Mouse (Mus musculus): ENCODE data around the gene Acp6. TPM values are rescaled to one million over a fixed set of nuclear protein-coding genes. Genes with fewer than 3 reads are reported as not detected.

Gene Acp6
- total and polyA plus RNA-seq, 3 experiments = 34.4 to 66.9 TPM; not detected in 1

- no peak for TF ChIP-seq RAD21 (IDR thresholded peaks at IDR 0.05; ENCODE audit: low read depth, low read length)
These were observed 52.6 kb downstream of the Acp6 start (continued) for GRCm38 (mm10) chr3:97211177-97211576.

DNA sequence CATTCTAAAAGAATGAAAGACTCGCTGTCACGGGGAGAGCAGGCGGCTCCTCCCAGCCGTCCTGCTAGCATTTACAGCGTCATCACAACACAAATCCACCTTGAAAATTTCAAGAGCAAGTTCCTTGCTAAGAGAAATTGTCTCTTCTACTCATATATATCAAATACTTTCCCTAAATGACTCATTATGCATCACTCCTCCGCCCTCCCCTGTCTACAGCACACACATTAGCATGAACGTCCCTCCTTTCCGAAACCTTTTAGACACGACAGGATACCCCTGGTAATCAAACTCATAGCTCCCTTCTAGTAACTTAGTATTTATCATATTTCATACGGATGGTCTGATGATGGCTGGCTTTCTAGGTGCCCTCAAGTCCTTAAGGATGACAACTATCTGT, 55.3 kb downstream of the Acp6 start:
- TF ChIP-seq BHLHE40 (IDR thresholded peaks at IDR 0.05; ENCODE audit: borderline replicate concordance, low read depth, low read length) (no peak), GABPA (IDR thresholded peaks at IDR 0.05; ENCODE audit: low read depth, low read length) (no peak), ZNF384 (IDR thresholded peaks at IDR 0.05; ENCODE audit: low read depth, low read length) (no peak), CHD2 (IDR thresholded peaks at IDR 0.05; ENCODE audit: low read length) (no peak), TCF12 (IDR thresholded peaks at IDR 0.05; ENCODE audit: low read depth, low read length) (no peak), MAFK (IDR thresholded peaks at IDR 0.05; ENCODE audit: borderline replicate concordance, low read depth, low read length) (no peak), SIN3A (IDR thresholded peaks at IDR 0.05; ENCODE audit: low read length) (no peak), POLR2AphosphoS2 (IDR thresholded peaks at IDR 0.05; ENCODE audit: low read length) (no peak)
- peaks cover 0 to 16% of the 10 kb centered on the region in 2 experiments; a peak in 2 of 4 replicates for H3K36me3 ChIP-seq (ENCODE audit: control insufficient read depth in 1 of 2, insufficient read depth in 2 of 2, low read length in 2 of 2)
- no peaks in the 10 kb centered on the region for H3K27me3 ChIP-seq (ENCODE audit: control insufficient read depth in 1 of 2, insufficient read depth in 2 of 2, low read length in 2 of 2)
- H3K4me1 ChIP-seq (ENCODE audit: control insufficient read depth in 1 of 2, insufficient read depth in 2 of 2, low read length in 2 of 2) = peaks cover 10 to 19% of the 10 kb centered on the region in 2 experiments
- H3K27ac ChIP-seq (ENCODE audit: control insufficient read depth, low read depth, low read length) = no peak overlapping the region
- H3K9ac ChIP-seq (ENCODE audit: control insufficient read depth, low read depth, low read length, poor library complexity, severe bottlenecking) = no peak overlapping the region
- H3K79me2 ChIP-seq (ENCODE audit: control insufficient read depth, insufficient read depth, low read length, poor library complexity) = no peaks in the 10 kb centered on the region
- no peak overlapping the region for H3K4me3 ChIP-seq (ENCODE audit: control insufficient read depth in 1 of 2, insufficient read depth in 1 of 2, low read depth in 2 of 2, low read length in 2 of 2)
- DNase-seq (ENCODE audit: low read depth, low spot score) = no peak
- no peaks in the 10 kb centered on the region for H3K9me3 ChIP-seq (replicated peaks; ENCODE audit: insufficient read depth, low read length)

- H3K27ac ChIP-seq (ENCODE audit: control insufficient read depth, low read depth, low read length) = no peak overlapping the region
- H3K36me3 ChIP-seq (ENCODE audit: control insufficient read depth in 1 of 2, insufficient read depth in 2 of 2, low read length in 2 of 2) = peaks cover 0 to 16% of the 10 kb centered on the region in 2 experiments; a peak in 2 of 4 replicates
- no peak overlapping the region for H3K9ac ChIP-seq (ENCODE audit: control insufficient read depth, low read depth, low read length, poor library complexity, severe bottlenecking)
- no peaks in the 10 kb centered on the region for H3K79me2 ChIP-seq (ENCODE audit: control insufficient read depth, insufficient read depth, low read length, poor library complexity)
- peak; percentile 76 for DNase-seq (ENCODE audit: low read depth, low spot score)
- H3K4me3 ChIP-seq (ENCODE audit: control insufficient read depth in 1 of 2, insufficient read depth in 1 of 2, low read depth in 2 of 2, low read length in 2 of 2) = no peak overlapping the region
- H3K9me3 ChIP-seq (replicated peaks; ENCODE audit: insufficient read depth, low read length) = no peaks in the 10 kb centered on the region
- peaks cover 10 to 19% of the 10 kb centered on the region in 2 experiments for H3K4me1 ChIP-seq (ENCODE audit: control insufficient read depth in 1 of 2, insufficient read depth in 2 of 2, low read length in 2 of 2)
- H3K27me3 ChIP-seq (ENCODE audit: control insufficient read depth in 1 of 2, insufficient read depth in 2 of 2, low read length in 2 of 2) = no peaks in the 10 kb centered on the region
- TF ChIP-seq MXI1 (IDR thresholded peaks at IDR 0.05; ENCODE audit: low read depth, low read length) (peak; percentile 67; the same call in 1 of the 2 replicates), MAZ (IDR thresholded peaks at IDR 0.05; ENCODE audit: low read depth, low read length) (no peak), SIN3A (IDR thresholded peaks at IDR 0.05; ENCODE audit: low read length) (peak; percentile 84), SMC3 (IDR thresholded peaks at IDR 0.05; ENCODE audit: low read depth, low read length) (no peak), MAX (IDR thresholded peaks at IDR 0.05; ENCODE audit: low read length) (no peak), JUND (IDR thresholded peaks at IDR 0.05; ENCODE audit: low read depth, low read length) (no peak), BHLHE40 (IDR thresholded peaks at IDR 0.05; ENCODE audit: borderline replicate concordance, low read depth, low read length) (no peak), RCOR1 (IDR thresholded peaks at IDR 0.05; ENCODE audit: low read depth, low read length) (peak; percentile 72), MYC (IDR thresholded peaks at IDR 0.05; ENCODE audit: low read depth, low read length) (no peak), CTCF (IDR thresholded peaks at IDR 0.05 in 2 of 3, conservative IDR thresholded peaks at IDR 0.05 in 1 of 3; ENCODE audit: control insufficient read depth in 1 of 3, insufficient read depth in 1 of 3, low read depth in 2 of 3, low read length in 3 of 3, poor library complexity in 1 of 3, severe bottlenecking in 1 of 3) (no peak), ZNF384 (IDR thresholded peaks at IDR 0.05; ENCODE audit: low read depth, low read length) (peak; percentile 53), MEF2A (IDR thresholded peaks at IDR 0.05; ENCODE audit: extremely low read depth, insufficient replicate concordance, low read depth, low read length, poor library complexity, severe bottlenecking) (no peak), USF1 (IDR thresholded peaks at IDR 0.05; ENCODE audit: low read depth, low read length) (no peak), GATA1 (IDR thresholded peaks at IDR 0.05; ENCODE audit: low read depth, low read length) (peak; percentile 28; the same call in 1 of the 2 replicates), TCF12 (IDR thresholded peaks at IDR 0.05; ENCODE audit: low read depth, low read length) (peak; percentile 47; the same call in 1 of the 2 replicates), RAD21 (IDR thresholded peaks at IDR 0.05; ENCODE audit: low read depth, low read length) (no peak), ZMIZ1 (IDR thresholded peaks at IDR 0.05; ENCODE audit: low read depth, low read length) (no peak), HCFC1 (IDR thresholded peaks at IDR 0.05; ENCODE audit: low read depth, low read length) (no peak), POLR2A (IDR thresholded peaks at IDR 0.05; ENCODE audit: control insufficient read depth in 1 of 2, insufficient read depth in 1 of 2, low read depth in 1 of 2, low read length in 2 of 2, poor library complexity in 1 of 2) (no peak), ETS1 (IDR thresholded peaks at IDR 0.05; ENCODE audit: low read depth, low read length) (peak; percentile 98), USF2 (IDR thresholded peaks at IDR 0.05; ENCODE audit: borderline replicate concordance in 1 of 2, insufficient read depth in 1 of 2, low read depth in 1 of 2, low read length in 2 of 2) (no peak), ZC3H11A (IDR thresholded peaks at IDR 0.05; ENCODE audit: low read depth, low read length) (peak; percentile 10; the same call in 1 of the 2 replicates), MAFK (IDR thresholded peaks at IDR 0.05; ENCODE audit: borderline replicate concordance, low read depth, low read length) (peak; percentile 17; the same call in 1 of the 2 replicates), CHD1 (IDR thresholded peaks at IDR 0.05; ENCODE audit: low read depth, low read length) (no peak), KAT2A (conservative IDR thresholded peaks at IDR 0.05; ENCODE audit: low read depth, low read length) (peak; percentile 28; the same call in 1 of the 2 replicates), TAL1 (IDR thresholded peaks at IDR 0.05; ENCODE audit: low read length) (no peak)
These were observed 55.9 kb downstream of the Acp6 start for GRCm38 (mm10) chr3:97214439-97214838.

Data from MEL (cell line).